Mouse (Mus musculus) cerebellum, adult 2 months (tissue): ENCODE results near the gene D930020B18Rik. TPM values are rescaled to one million over a fixed set of nuclear protein-coding genes. Genes with fewer than 3 reads are reported as not detected.

Experiments used
- DNase-seq, 2 experiments: peaks; one replicate each; pipeline ENCODE4 v3.0.0; 2021
- H3K27ac ChIP-seq: fragments of 200-500 bp; 2 replicates; pipeline ENCODE4 v1.5.1; 2012; ENCODE audit warnings: low read length, control low read depth, inconsistent platforms; ENCODE audit not compliant: insufficient read depth
- H3K27me3 ChIP-seq: fragments of 200-500 bp; 2 replicates; pipeline ENCODE4 v1.6.1; 2012; ENCODE audit warnings: inconsistent platforms, mild to moderate bottlenecking, low read length, moderate library complexity; ENCODE audit not compliant: control insufficient read depth, insufficient read depth
- H3K4me1 ChIP-seq: fragments of 200-500 bp; 2 replicates; pipeline ENCODE4 v1.6.1; 2011; ENCODE audit warnings: low read length; ENCODE audit not compliant: control insufficient read depth, insufficient read depth
- H3K4me3 ChIP-seq: fragments of 200-500 bp; replicated peaks from 2 replicates; pipeline ENCODE3; 2011; ENCODE audit warnings: mild to moderate bottlenecking, low read depth, low read length, control low read depth; ENCODE audit not compliant: insufficient read depth
- CTCF ChIP-seq: fragments of 200-500 bp; IDR thresholded peaks from 2 replicates; pipeline ENCODE4 v1.5.1; 2011; ENCODE audit warnings: low read depth, mild to moderate bottlenecking, control low read depth, low read length, moderate library complexity, borderline replicate concordance; ENCODE audit not compliant: insufficient read depth
- POLR2A ChIP-seq: fragments of 200-500 bp; IDR thresholded peaks from 2 replicates; pipeline ENCODE4 v1.6.1; 2011; ENCODE audit warnings: low read length, control low read depth, borderline replicate concordance; ENCODE audit not compliant: insufficient read depth
- WGBS: fragments of 180-500 bp; shearing (Covaris S2); methylation state at CpG from one replicate; pipeline ENCODE4 v1.1.7; 2018; 5-methylcytosine and 5-hydroxymethylcytosine counted together
- polyA plus RNA-seq: library from polyadenylated mRNA; depleted of rRNA; stranded (reverse); fragments of >200 nt; gene quantifications from 2 replicates; pipeline ENCODE4 v1.2.3, GENCODE M21; 2012

Gene D930020B18Rik
- polyA plus RNA-seq, 1 experiment = 0.87 TPM

GRCm38 (mm10) chr10:121701296-121702248 is 60.2 kb downstream of the D930020B18Rik start:
- H3K4me3 ChIP-seq = no peak overlapping the region
- H3K4me1 ChIP-seq = 0 out of 2 replicates have a peak, but pooled peaks cover 3% of the 10 kb centered on the region
- peak; percentile 19 to 22 for DNase-seq
- H3K27me3 ChIP-seq = no peaks in the 10 kb centered on the region
- TF ChIP-seq POLR2A (no peak), CTCF (peak; percentile 47; the same call in 1 of the 2 replicates)
- no peak overlapping the region for H3K27ac ChIP-seq
- 60% methylated on average over 11 of the region's 11 CpGs for whole genome bisulfite sequencing

GRCm38 (mm10) chr10:121703619-121704018 is 62.2 kb downstream of the D930020B18Rik start:
- H3K4me3 ChIP-seq = no peak overlapping the region
- TF ChIP-seq CTCF (no peak), POLR2A (no peak)
- WGBS = 27% methylated on average over 6 of the region's 6 CpGs

GRCm38 (mm10) chr10:121704871-121705270 is 63.5 kb downstream of the D930020B18Rik start:
- WGBS = 88% methylated on average over 6 of the region's 6 CpGs
- H3K4me1 ChIP-seq = 0 out of 2 replicates have a peak, but pooled peaks cover 3% of the 10 kb centered on the region
- H3K27ac ChIP-seq = no peak overlapping the region
- H3K4me3 ChIP-seq = no peak overlapping the region
- TF ChIP-seq POLR2A (no peak), CTCF (no peak)
- H3K27me3 ChIP-seq = no peaks in the 10 kb centered on the region
- DNase-seq = no peak

More at GRCm38 (mm10) chr10:121703619-121704018, 62.2 kb downstream of the D930020B18Rik start:
- Histone ChIP-seq H3K4me1 (0 out of 2 replicates have a peak, but pooled peaks cover 3% of the 10 kb centered on the region), H3K27ac (no peak overlapping the region), H3K27me3 (no peaks in the 10 kb centered on the region)
- DNase-seq = no peak

- Histone ChIP-seq H3K27ac (no peak overlapping the region), H3K4me1 (0 out of 2 replicates have a peak, but pooled peaks cover 3% of the 10 kb centered on the region), H3K27me3 (no peaks in the 10 kb centered on the region), H3K4me3 (no peak overlapping the region)
- no peak for TF ChIP-seq CTCF
- no peak for TF ChIP-seq POLR2A
- 89% methylated on average over 15 of the region's 15 CpGs for WGBS
- DNase-seq = no peak
Observed at GRCm38 (mm10) chr10:121705399-121706163, 64.2 kb downstream of the D930020B18Rik start.

GRCm38 (mm10) chr10:121716862-121717261 is 75.5 kb downstream of the D930020B18Rik start:
- TF ChIP-seq CTCF (no peak), POLR2A (no peak)
- Histone ChIP-seq H3K4me3 (no peak overlapping the region), H3K4me1 (no peaks in the 10 kb centered on the region), H3K27me3 (no peaks in the 10 kb centered on the region), H3K27ac (no peak overlapping the region)
- DNase-seq = no peak

- Histone ChIP-seq H3K4me3 (no peak overlapping the region), H3K27ac (no peak overlapping the region), H3K4me1 (no peaks in the 10 kb centered on the region), H3K27me3 (no peaks in the 10 kb centered on the region)
- 95% methylated on average over 18 of the region's 18 CpGs for WGBS
- no peak for TF ChIP-seq POLR2A
- no peak for TF ChIP-seq CTCF
- no peak for DNase-seq
Observed at GRCm38 (mm10) chr10:121718896-121719585, 77.7 kb downstream of the D930020B18Rik start.

GRCm38 (mm10) chr10:121720701-121721100 is 79.3 kb downstream of the D930020B18Rik start:
- no peak for TF ChIP-seq POLR2A
- TF ChIP-seq CTCF = no peak
- 90% methylated on average over 13 of the region's 13 CpGs for WGBS
- no peaks in the 10 kb centered on the region for H3K4me1 ChIP-seq

More at GRCm38 (mm10) chr10:121720701-121721100, 79.3 kb downstream of the D930020B18Rik start:
- Histone ChIP-seq H3K27me3 (no peaks in the 10 kb centered on the region), H3K27ac (no peak overlapping the region), H3K4me3 (no peak overlapping the region)
- DNase-seq = no peak
